In genomic region chr14:52283629-52284028, GRCm38 (mm10) we compare ENCODE assay signal across 2 mouse cellular contexts.
TF ChIP-seq lines count a peak whose summit lies in the region.

No protein-coding gene starts in this region.

TF ChIP-seq in CH12.LX, 34 proteins besides CTCF, POLR2A, EP300 and RAD21:
- TF ChIP-seq MAFK (IDR thresholded peaks at IDR 0.05; ENCODE audit: insufficient replicate concordance, low read length) (0 out of 2 replicates have a peak, but pooled peaks have one; percentile 44), CHD1 (IDR thresholded peaks at IDR 0.05; ENCODE audit: low read depth, low read length) (no peak)

TF ChIP-seq in MEL, 35 proteins besides CTCF, POLR2A, EP300 and RAD21:
- TF ChIP-seq NRF1 (IDR thresholded peaks at IDR 0.05; ENCODE audit: insufficient read depth, low read depth, low read length, poor library complexity, severe bottlenecking): no peak
- peak; percentile 65 for TF ChIP-seq MAFK (IDR thresholded peaks at IDR 0.05; ENCODE audit: borderline replicate concordance, low read depth, low read length)
